Mouse (Mus musculus): Measurements from ENCODE around the gene Scaf4.

DNA sequence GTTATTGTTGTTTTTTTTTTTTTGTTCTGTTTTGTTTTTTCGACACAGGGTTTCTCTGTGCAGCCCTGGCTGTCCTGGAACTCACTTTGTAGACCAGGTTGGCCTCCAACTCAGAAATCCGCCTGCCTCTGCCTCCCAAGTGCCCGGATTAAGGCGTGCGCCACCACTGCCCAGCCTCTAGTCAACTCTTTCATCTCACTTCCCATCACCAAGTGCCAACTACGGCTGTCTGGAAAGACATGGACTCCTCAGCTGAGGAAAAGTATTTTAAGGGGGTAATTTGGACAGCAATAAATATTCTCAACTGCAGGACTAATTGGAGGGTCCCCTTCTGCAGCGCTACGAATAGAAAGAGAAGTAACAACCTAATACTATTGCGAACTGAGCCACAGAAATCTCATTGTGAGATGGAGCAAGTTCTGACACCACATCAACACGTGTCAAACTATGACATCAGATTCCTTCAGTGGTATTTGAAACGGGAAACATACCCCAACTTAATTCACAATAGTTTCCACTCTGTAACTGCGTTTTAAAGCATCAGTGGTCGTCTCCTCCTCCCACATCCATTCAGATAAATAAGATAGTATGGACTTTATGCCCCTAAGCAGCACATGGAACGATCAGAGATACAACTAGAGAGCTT is 1.6 kb downstream of the Scaf4 start:
- TF ChIP-seq CTCF (IDR thresholded peaks at IDR 0.05; ENCODE audit: extremely low read depth, insufficient read depth, low read length) (no peak), POLR2A (IDR thresholded peaks at IDR 0.05; ENCODE audit: extremely low read depth, insufficient read depth, low read length) (no peak)

Measured in cortical plate, adult 2 months (tissue).